ENCODE assay signal across 8 mouse cellular contexts in genomic region chr2:12301431-12302170, GRCm38 (mm10). TPM values are rescaled to one million over a fixed set of nuclear protein-coding genes. Genes with fewer than 3 reads are reported as not detected.
A peak's percentile ranks its signal among the peaks of the same experiment; 100 is the strongest.
DNase-seq lines count a peak whose midpoint lies in the region; ATAC-seq lines count a peak whose summit lies in the region.

Gene Itga8, minus strand, starts transcription at chr2:12301922.

- peak; percentile 71 for DNase-seq in CD4-positive, CD25-positive, alpha-beta regulatory T cell, adult 2 months (ENCODE audit: low read depth, low spot score)
- peak; percentile 87 for DNase-seq in forebrain, embryonic 10.5 days (ENCODE audit: extremely low spot score, low spot score)
- DNase-seq in kidney, postnatal 25 days = peak; percentile 84 to 87
- peak; percentile 91 for DNase-seq in testis, postnatal 10 days (ENCODE audit: low spot score)

- no peaks in the 10 kb centered on the region for H3K4me1 ChIP-seq in brown adipose tissue, adult 24 weeks (ENCODE audit: control insufficient read depth, insufficient read depth, insufficient read length, low read length)
- peaks cover 9% of the 10 kb centered on the region; the same call in 1 of the 2 replicates for H3K4me1 ChIP-seq in forebrain, embryonic 10.5 days
- H3K4me1 ChIP-seq in heart, embryonic 16.5 days (ENCODE audit: control insufficient read depth, insufficient read depth, low read length) = no peaks in the 10 kb centered on the region
- no peaks in the 10 kb centered on the region for H3K4me1 ChIP-seq in liver, embryonic 16.5 days (ENCODE audit: control insufficient read depth, low read depth, low read length)
- peaks cover 10% of the 10 kb centered on the region for H3K4me1 ChIP-seq in neural tube, embryonic 13.5 days (replicated peaks)

- H3K36me3 ChIP-seq in forebrain, embryonic 10.5 days (replicated peaks) = no peaks in the 10 kb centered on the region
- H3K36me3 ChIP-seq in heart, embryonic 16.5 days (ENCODE audit: control insufficient read depth, insufficient read depth) = no peaks in the 10 kb centered on the region
- no peaks in the 10 kb centered on the region for H3K36me3 ChIP-seq in liver, embryonic 16.5 days (ENCODE audit: control insufficient read depth, insufficient read depth)
- no peaks in the 10 kb centered on the region for H3K36me3 ChIP-seq in neural tube, embryonic 13.5 days

- H3K4me3 ChIP-seq in brown adipose tissue, adult 24 weeks (ENCODE audit: insufficient read depth, low read depth, low read length) = peak within 1 kb of the TSS; percentile 67
- peak within 1 kb of the TSS; percentile 81 for H3K4me3 ChIP-seq in forebrain, embryonic 10.5 days
- peak within 1 kb of the TSS; percentile 74 for H3K4me3 ChIP-seq in heart, embryonic 16.5 days (ENCODE audit: low read length)
- H3K4me3 ChIP-seq in liver, embryonic 16.5 days (ENCODE audit: low read depth, low read length) = peak within 1 kb of the TSS; percentile 62
- peak within 1 kb of the TSS; percentile 72 for H3K4me3 ChIP-seq in neural tube, embryonic 13.5 days

- WGBS in forebrain, embryonic 10.5 days = under 1% methylated on average over 56 of the region's 56 CpGs
- WGBS in heart, embryonic 16.5 days = under 1% methylated on average over 56 of the region's 56 CpGs
- WGBS in liver, embryonic 16.5 days (ENCODE audit: insufficient replicate concordance) = 1% methylated on average over 55 of the region's 56 CpGs
- 1% methylated on average over 56 of the region's 56 CpGs for WGBS in neural tube, embryonic 13.5 days

- H3K9me3 ChIP-seq in forebrain, embryonic 10.5 days = no peaks in the 10 kb centered on the region
- no peaks in the 10 kb centered on the region for H3K9me3 ChIP-seq in heart, embryonic 16.5 days (replicated peaks; ENCODE audit: control insufficient read depth, low read length)
- H3K9me3 ChIP-seq in liver, embryonic 16.5 days (replicated peaks; ENCODE audit: control insufficient read depth, low read length) = no peaks in the 10 kb centered on the region
- H3K9me3 ChIP-seq in neural tube, embryonic 13.5 days = no peaks in the 10 kb centered on the region

- H3K9ac ChIP-seq in heart, embryonic 16.5 days (ENCODE audit: low read length) = peak within 1 kb of the TSS; percentile 76
- peak within 1 kb of the TSS; percentile 47 for H3K9ac ChIP-seq in liver, embryonic 16.5 days (ENCODE audit: low read depth, low read length)
- peak within 1 kb of the TSS; percentile 85 for H3K9ac ChIP-seq in neural tube, embryonic 13.5 days

- peak; percentile 95 for ATAC-seq in heart, embryonic 16.5 days (replicated peaks; ENCODE audit: extremely low read depth, insufficient read depth, low FRiP score)
- peak; percentile 78 for ATAC-seq in liver, embryonic 16.5 days (ENCODE audit: low read depth)
- ATAC-seq in neural tube, embryonic 13.5 days (ENCODE audit: low read depth) = peak; percentile 99

- peak within 1 kb of the TSS; percentile 98 for H3K4me2 ChIP-seq in heart, embryonic 16.5 days (ENCODE audit: low read depth, low read length)
- H3K4me2 ChIP-seq in liver, embryonic 16.5 days (ENCODE audit: low read depth, low read length) = peak within 1 kb of the TSS; percentile 71
- H3K4me2 ChIP-seq in neural tube, embryonic 13.5 days = peak within 1 kb of the TSS; percentile 96

- peaks cover 28% of the 10 kb centered on the region for H3K27me3 ChIP-seq in forebrain, embryonic 10.5 days (ENCODE audit: poor library complexity, severe bottlenecking)
- peaks cover 16% of the 10 kb centered on the region for H3K27me3 ChIP-seq in heart, embryonic 16.5 days (ENCODE audit: control insufficient read depth, insufficient read depth, low read length)
- H3K27me3 ChIP-seq in liver, embryonic 16.5 days (ENCODE audit: control insufficient read depth, insufficient read depth, low read depth, low read length) = peaks cover 24% of the 10 kb centered on the region
- peaks cover 32% of the 10 kb centered on the region for H3K27me3 ChIP-seq in neural tube, embryonic 13.5 days

- H3K27ac ChIP-seq in brown adipose tissue, adult 24 weeks (replicated peaks; ENCODE audit: low read depth, low read length) = no peak within 1 kb of the TSS
- peak within 1 kb of the TSS; percentile 89 for H3K27ac ChIP-seq in forebrain, embryonic 10.5 days
- no peak within 1 kb of the TSS for H3K27ac ChIP-seq in heart, embryonic 16.5 days (ENCODE audit: low read length)
- no peak within 1 kb of the TSS for H3K27ac ChIP-seq in liver, embryonic 16.5 days (ENCODE audit: low read length)
- no peak within 1 kb of the TSS for H3K27ac ChIP-seq in neural tube, embryonic 13.5 days (replicated peaks)

RNA-seq across cellular contexts. Expression of gene Itga8, which starts in this region (rescaled TPM):
- polyA plus RNA-seq in brown adipose tissue, adult 24 weeks (2012; ENCODE audit: insufficient read depth, insufficient read length, missing spikeins) = 0.91 and 1.6 TPM in 2 replicates
- 8.2 and 8.6 TPM in 2 replicates for polyA plus RNA-seq in forebrain, embryonic 10.5 days (2016; fragmentation: Nextera tagmentation; extraction: Ambion mirVana)
- 8.9 and 12.4 TPM in 2 replicates for polyA plus RNA-seq in heart, embryonic 16.5 days (2015; fragmentation: Nextera tagmentation; extraction: Ambion mirVana)
- polyA plus RNA-seq in liver, embryonic 16.5 days (2015; fragmentation: Nextera tagmentation; extraction: Ambion mirVana) = 2.6 and 2.7 TPM in 2 replicates
- 3.4 TPM in 2 replicates for polyA plus RNA-seq in neural tube, embryonic 13.5 days (2015; fragmentation: Nextera tagmentation; extraction: Ambion mirVana)
